Mouse (Mus musculus): ENCODE measurements around the gene F2r. TPM values are rescaled to one million over a fixed set of nuclear protein-coding genes. Genes with fewer than 3 reads are reported as not detected.

The F2r gene
- polyA plus RNA-seq, 1 experiment = 42.2 TPM

DNA sequence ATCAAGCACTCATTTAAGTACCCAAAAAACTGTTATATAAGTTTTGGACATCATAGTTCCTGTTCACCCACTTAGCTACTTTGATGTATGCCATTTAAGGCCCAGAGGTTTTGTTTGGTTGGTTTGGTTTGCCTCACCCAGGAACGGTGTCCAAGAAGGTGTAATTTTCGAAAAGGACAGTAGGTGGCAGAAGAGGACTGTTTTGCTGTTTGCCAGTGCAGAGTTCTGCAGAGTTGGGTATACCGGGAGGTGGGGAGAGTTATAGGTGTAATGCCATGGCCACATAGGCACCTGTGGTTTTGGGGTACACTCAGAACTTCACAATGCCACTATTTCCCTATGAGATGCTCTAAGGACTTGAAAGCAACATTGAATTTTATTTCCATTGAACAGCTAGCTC lies 54.6 kb downstream of the F2r start:
- no peaks in the 10 kb centered on the region for H3K36me3 ChIP-seq (ENCODE audit: control insufficient read depth, insufficient read depth, low read length)
- H3K27me3 ChIP-seq (replicated peaks; ENCODE audit: control insufficient read depth, insufficient read depth, low read length) = peaks cover 1% of the 10 kb centered on the region; the same call in 1 of the 2 replicates
- no peaks in the 10 kb centered on the region for H3K4me1 ChIP-seq (ENCODE audit: control insufficient read depth, insufficient read depth, low read length)
- peak; percentile 75 for DNase-seq
- H3K27ac ChIP-seq (ENCODE audit: insufficient read depth, low read depth, low read length) = no peak overlapping the region
- H3K4me3 ChIP-seq (ENCODE audit: insufficient read depth, low read depth, low read length) = no peak overlapping the region
- TF ChIP-seq CTCF (conservative IDR thresholded peaks at IDR 0.05; ENCODE audit: insufficient read depth, insufficient read length, low read depth, low read length) = peak; percentile 86
- no peak for TF ChIP-seq POLR2A (IDR thresholded peaks at IDR 0.05; ENCODE audit: low read depth, low read length)
- 1% methylated on average over 3 of the region's 3 CpGs for WGBS

DNA sequence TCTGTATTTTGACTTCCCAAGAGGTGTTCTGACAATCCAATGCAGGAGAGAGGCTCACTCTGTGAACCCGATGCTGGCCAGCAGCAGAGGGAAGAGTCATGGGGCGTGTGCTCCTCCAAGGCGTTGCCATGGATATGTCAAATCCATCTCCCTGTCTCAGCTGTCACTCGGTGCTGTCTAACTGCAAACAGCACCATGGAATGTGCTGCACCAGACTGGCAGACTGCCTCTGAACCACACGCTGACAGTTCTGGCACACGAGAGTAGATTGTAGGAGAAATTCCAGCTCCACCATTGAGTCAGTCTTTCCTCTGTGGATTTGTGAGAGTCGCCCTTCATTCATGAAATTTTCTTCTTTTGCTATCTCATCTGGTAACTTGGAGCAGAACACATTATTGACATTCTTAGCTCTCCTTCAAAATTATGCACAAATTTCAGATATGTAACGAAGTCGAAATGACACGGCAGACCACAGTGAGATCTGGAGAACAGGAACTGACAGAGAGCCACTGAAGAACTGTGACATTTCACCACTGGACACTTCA lies 55.1 kb downstream of the F2r start:
- no peaks in the 10 kb centered on the region for H3K36me3 ChIP-seq (ENCODE audit: control insufficient read depth, insufficient read depth, low read length)
- 68% methylated on average over 10 of the region's 10 CpGs for WGBS
- no peaks in the 10 kb centered on the region for H3K4me1 ChIP-seq (ENCODE audit: control insufficient read depth, insufficient read depth, low read length)
- no peak for TF ChIP-seq CTCF (conservative IDR thresholded peaks at IDR 0.05; ENCODE audit: insufficient read depth, insufficient read length, low read depth, low read length)
- no peak for TF ChIP-seq POLR2A (IDR thresholded peaks at IDR 0.05; ENCODE audit: low read depth, low read length)
- H3K4me3 ChIP-seq (ENCODE audit: insufficient read depth, low read depth, low read length) = no peak overlapping the region
- DNase-seq = no peak
- no peak overlapping the region for H3K27ac ChIP-seq (ENCODE audit: insufficient read depth, low read depth, low read length)
- peaks cover 1% of the 10 kb centered on the region; the same call in 1 of the 2 replicates for H3K27me3 ChIP-seq (replicated peaks; ENCODE audit: control insufficient read depth, insufficient read depth, low read length)

DNA sequence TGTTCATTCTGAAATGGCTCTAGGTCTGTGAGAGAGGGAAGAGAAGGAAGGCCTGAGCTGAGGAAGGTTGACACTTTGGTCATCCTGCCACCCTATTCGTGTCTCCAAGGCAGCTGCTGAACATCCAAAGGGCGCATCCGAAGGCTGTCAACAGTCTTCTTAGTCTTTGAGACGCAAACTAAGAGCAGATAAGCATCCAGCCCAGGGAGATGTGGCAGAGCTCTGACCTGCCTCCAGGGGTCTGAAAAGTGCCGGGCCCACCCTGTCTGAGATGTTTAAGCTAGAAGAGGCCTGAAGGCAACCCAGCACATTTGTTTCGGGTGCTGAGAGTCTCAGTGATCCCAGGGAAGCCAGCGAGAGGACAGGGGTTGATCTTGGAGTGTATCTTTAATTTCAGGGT lies 61.0 kb downstream of the F2r start:
- Histone ChIP-seq H3K4me1 (ENCODE audit: control insufficient read depth, insufficient read depth, low read length) (no peaks in the 10 kb centered on the region), H3K36me3 (ENCODE audit: control insufficient read depth, insufficient read depth, low read length) (no peaks in the 10 kb centered on the region), H3K4me3 (ENCODE audit: insufficient read depth, low read depth, low read length) (no peak overlapping the region), H3K27me3 (replicated peaks; ENCODE audit: control insufficient read depth, insufficient read depth, low read length) (peaks cover 1% of the 10 kb centered on the region; the same call in 1 of the 2 replicates), H3K27ac (ENCODE audit: insufficient read depth, low read depth, low read length) (no peak overlapping the region)
- no peak for DNase-seq
- WGBS = 93% methylated on average over 7 of the region's 7 CpGs
- TF ChIP-seq POLR2A (IDR thresholded peaks at IDR 0.05; ENCODE audit: low read depth, low read length) (no peak), CTCF (conservative IDR thresholded peaks at IDR 0.05; ENCODE audit: insufficient read depth, insufficient read length, low read depth, low read length) (no peak)

DNA sequence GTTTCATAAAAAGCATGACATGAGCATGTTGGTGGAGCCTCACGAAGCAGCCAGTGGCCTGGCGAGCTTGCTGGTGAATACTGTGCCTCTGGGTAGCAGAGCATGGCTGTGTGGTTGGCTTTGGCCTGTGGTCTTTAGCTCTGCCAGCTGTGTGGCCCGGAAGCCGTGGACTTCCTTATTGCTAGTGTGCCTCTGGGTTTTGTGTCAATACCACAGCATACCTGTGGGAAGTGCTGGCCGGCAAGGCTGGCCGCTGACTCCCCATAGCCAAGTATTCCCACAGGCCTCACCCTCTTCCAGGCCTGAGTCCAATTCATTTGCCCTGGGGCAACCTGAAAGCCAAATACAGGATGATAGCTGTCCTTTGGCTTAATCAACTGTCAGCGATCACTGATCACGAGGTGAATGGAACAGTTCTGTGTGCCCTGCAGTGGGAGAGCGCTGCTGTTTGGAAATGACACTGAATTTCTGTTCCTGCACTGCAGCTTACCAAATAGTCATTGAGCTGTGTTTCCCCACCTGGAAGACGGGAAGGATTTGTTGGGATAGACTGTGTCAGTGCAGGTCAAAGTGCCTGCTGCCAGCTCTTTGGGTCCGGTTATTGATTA lies 64.3 kb downstream of the F2r start:
- TF ChIP-seq CTCF (conservative IDR thresholded peaks at IDR 0.05; ENCODE audit: insufficient read depth, insufficient read length, low read depth, low read length) = no peak
- TF ChIP-seq POLR2A (IDR thresholded peaks at IDR 0.05; ENCODE audit: low read depth, low read length) = no peak
- no peaks in the 10 kb centered on the region for H3K4me1 ChIP-seq (ENCODE audit: control insufficient read depth, insufficient read depth, low read length)
- no peak for DNase-seq
- H3K36me3 ChIP-seq (ENCODE audit: control insufficient read depth, insufficient read depth, low read length) = no peaks in the 10 kb centered on the region
- H3K4me3 ChIP-seq (ENCODE audit: insufficient read depth, low read depth, low read length) = no peak overlapping the region
- WGBS = 79% methylated on average over 11 of the region's 11 CpGs
- no peak overlapping the region for H3K27ac ChIP-seq (ENCODE audit: insufficient read depth, low read depth, low read length)
- H3K27me3 ChIP-seq (replicated peaks; ENCODE audit: control insufficient read depth, insufficient read depth, low read length) = no peaks in the 10 kb centered on the region

Other genes starting within 250 kb of the F2r start
- gene Aggf1, start 243.1 kb downstream of the F2r start, polyA plus RNA-seq (2012; rRNA removed) = 14.6 and 15.4 TPM in 2 replicates
- 0.05 TPM in 1 of 2 replicates, not detected in the other for gene Crhbp, start 173.6 kb downstream of the F2r start, polyA plus RNA-seq (2012; rRNA removed)
- gene S100z, start 139.8 kb downstream of the F2r start, polyA plus RNA-seq (2012; rRNA removed) = 0.80 TPM in 1 of 2 replicates, not detected in the other
- 27.2 and 29.9 TPM in 2 replicates for gene F2rl1, start 93.3 kb downstream of the F2r start, polyA plus RNA-seq (2012; rRNA removed)
- 0.20 and 0.28 TPM in 2 replicates for gene F2rl2, start 78.4 kb upstream of the F2r start, polyA plus RNA-seq (2012; rRNA removed)

Data from kidney, adult 2 months (tissue).